Mouse (Mus musculus): ENCODE results near the gene Clmp.

DNA sequence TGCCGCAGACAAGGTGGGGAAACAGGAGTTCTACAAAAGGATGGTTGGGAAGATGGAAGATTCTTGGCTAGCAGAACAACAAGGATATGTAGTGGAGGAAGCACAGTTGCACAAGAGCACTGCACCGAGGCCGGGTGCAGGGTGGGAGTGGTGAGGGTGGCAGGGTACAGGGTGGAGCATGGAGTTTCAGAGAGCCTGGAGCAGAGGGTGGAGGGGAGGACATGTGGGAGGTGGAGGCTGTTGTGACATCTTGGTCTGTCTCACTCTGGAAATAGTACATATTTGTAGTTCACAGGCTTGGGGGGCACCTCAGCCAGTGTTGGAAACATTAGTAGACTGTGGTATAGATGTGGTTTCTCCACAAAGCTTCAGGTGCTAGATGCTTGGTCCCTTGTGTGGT lies 13.4 kb downstream of the Clmp start:
- TF ChIP-seq POLR2A (IDR thresholded peaks at IDR 0.05; ENCODE audit: borderline replicate concordance, extremely low read depth, low read depth, low read length) (no peak), CTCF (IDR thresholded peaks at IDR 0.05; ENCODE audit: insufficient read depth, low read length) (no peak)
